Mouse (Mus musculus): ENCODE measurements at regions not wholly inside any gene's neighbourhood (a gene's known extent, or its start where the extent isn't known, plus 50 kb on each side); places are given as distances from the start of the nearest gene placed in this dataset.
A peak's percentile ranks its signal among the peaks of the same experiment; 100 is the strongest.

- no peak for DNase-seq (ENCODE audit: low read depth, low spot score)
Measured at GRCm38 (mm10) chr6:122394160-122394559, 53.8 kb upstream of the Phc1 start.

GRCm38 (mm10) chr6:122393231-122393881 is 53.0 kb upstream of the Phc1 start:
- no peak for DNase-seq (ENCODE audit: low read depth, low spot score)

GRCm38 (mm10) chr6:122391725-122392667 is 51.6 kb upstream of the Phc1 start:
- DNase-seq (ENCODE audit: low read depth, low spot score), result peak; percentile 71

- no peak for DNase-seq (ENCODE audit: low read depth, low spot score)
Measured at GRCm38 (mm10) chr6:122391126-122391525, 50.8 kb upstream of the Phc1 start.

GRCm38 (mm10) chr6:122390720-122391119 is 50.4 kb upstream of the Phc1 start:
- DNase-seq (ENCODE audit: low read depth, low spot score), result no peak
